Mouse (Mus musculus) limb, embryonic 15.5 days (tissue): ENCODE measurements around the gene Dtl. TPM values are rescaled to one million over a fixed set of nuclear protein-coding genes. Genes with fewer than 3 reads are reported as not detected.

Experiments
- ATAC-seq: fragments of 200-750 bp; cut with Nextera tagmentation; 2 replicates; pipeline ENCODE4 v1.8.0; 2017; ENCODE audit warnings: low read depth, moderate TSS enrichment; ENCODE audit not compliant: insufficient number of reproducible peaks, low FRiP score, low TSS enrichment
- H3K27ac ChIP-seq: fragments of 300-500 bp; sonication (generic); 2 replicates; pipeline ENCODE4 v1.5.1; 2015; ENCODE audit warnings: moderate library complexity, mild to moderate bottlenecking, inconsistent platforms
- H3K27me3 ChIP-seq: fragments of 300-500 bp; sonication (generic); 2 replicates; pipeline ENCODE4 v1.6.1; 2015; ENCODE audit warnings: inconsistent platforms
- H3K36me3 ChIP-seq: fragments of 300-500 bp; sonication (generic); 2 replicates; pipeline ENCODE4 v1.6.1; 2015; ENCODE audit warnings: inconsistent platforms
- H3K4me1 ChIP-seq: fragments of 300-500 bp; sonication (generic); 2 replicates; pipeline ENCODE4 v1.6.1; 2015; ENCODE audit warnings: inconsistent platforms
- H3K4me2 ChIP-seq: fragments of 300-500 bp; sonication (generic); 2 replicates; pipeline ENCODE4 v1.6.1; 2015; ENCODE audit warnings: mild to moderate bottlenecking, inconsistent platforms
- H3K4me3 ChIP-seq: fragments of 300-500 bp; sonication (generic); 2 replicates; pipeline ENCODE4 v1.5.1; 2015; ENCODE audit warnings: mild to moderate bottlenecking, inconsistent platforms
- H3K9ac ChIP-seq: fragments of 300-500 bp; sonication (generic); 2 replicates; pipeline ENCODE4 v1.6.1; 2015; ENCODE audit warnings: inconsistent platforms
- H3K9me3 ChIP-seq: fragments of 300-500 bp; sonication (generic); 2 replicates; pipeline ENCODE4 v1.6.1; 2016; ENCODE audit warnings: inconsistent platforms
- WGBS: fragments of 180-500 bp; shearing (Covaris S2); methylation state at CpG from one replicate; pipeline ENCODE4 v1.1.7; 2015; 5-methylcytosine and 5-hydroxymethylcytosine counted together
- polyA plus RNA-seq: library from polyadenylated mRNA; unstranded; fragments of >200 nt; fragmentation: Nextera tagmentation; extraction: Ambion mirVana; gene quantifications from 2 replicates; pipeline ENCODE4 v1.2.1, GENCODE M21; 2015

Gene Dtl
- polyA plus RNA-seq, 1 experiment from 2014 or later, result 47.7 TPM

GRCm38 (mm10) chr1:191574871-191575457 is 380 bp downstream of the Dtl start:
- Histone ChIP-seq H3K27ac (peak overlapping the region; percentile 98), H3K9me3 (no peaks in the 10 kb centered on the region), H3K27me3 (no peaks in the 10 kb centered on the region), H3K4me3 (peak overlapping the region; percentile 84), H3K4me2 (peak overlapping the region; percentile 59), H3K4me1 (peaks cover 15% of the 10 kb centered on the region), H3K9ac (peak overlapping the region; percentile 53), H3K36me3 (peaks cover 7% of the 10 kb centered on the region; the same call in 1 of the 2 replicates)
- under 1% methylated on average over 52 of the region's 52 CpGs for WGBS
- peak; percentile 41 for ATAC-seq

- Histone ChIP-seq H3K4me3 (peak overlapping the region; percentile 84), H3K9me3 (no peaks in the 10 kb centered on the region), H3K27me3 (no peaks in the 10 kb centered on the region), H3K27ac (peak overlapping the region; percentile 98), H3K36me3 (peaks cover 4% of the 10 kb centered on the region; the same call in 1 of the 2 replicates), H3K9ac (peak overlapping the region; percentile 53), H3K4me1 (peaks cover 15% of the 10 kb centered on the region), H3K4me2 (peak overlapping the region; percentile 59)
- 1% methylated on average over 13 of the region's 13 CpGs for WGBS
- ATAC-seq, result no peak
These were observed 1.3 kb downstream of the Dtl start for GRCm38 (mm10) chr1:191573906-191574639.

GRCm38 (mm10) chr1:191570415-191570814 is 4.9 kb downstream of the Dtl start:
- H3K4me1 ChIP-seq, result no peaks in the 10 kb centered on the region
- no peaks in the 10 kb centered on the region for H3K27me3 ChIP-seq
- H3K9ac ChIP-seq, result no peak overlapping the region
- no peak overlapping the region for H3K27ac ChIP-seq
- ATAC-seq, result no peak
- H3K4me2 ChIP-seq, result no peak overlapping the region
- H3K36me3 ChIP-seq, result peaks cover 12% of the 10 kb centered on the region
- no peak overlapping the region for H3K4me3 ChIP-seq
- WGBS, result 85% methylated on average over 3 of the region's 3 CpGs
- no peaks in the 10 kb centered on the region for H3K9me3 ChIP-seq

- no peak overlapping the region for H3K4me3 ChIP-seq
- H3K27me3 ChIP-seq, result no peaks in the 10 kb centered on the region
- H3K9ac ChIP-seq, result no peak overlapping the region
- peaks cover 12% of the 10 kb centered on the region for H3K36me3 ChIP-seq
- H3K9me3 ChIP-seq, result no peaks in the 10 kb centered on the region
- WGBS, result 96% methylated on average over 2 of the region's 2 CpGs
- H3K4me1 ChIP-seq, result no peaks in the 10 kb centered on the region
- no peak overlapping the region for H3K4me2 ChIP-seq
- no peak for ATAC-seq
- no peak overlapping the region for H3K27ac ChIP-seq
These were observed 5.7 kb downstream of the Dtl start for GRCm38 (mm10) chr1:191569625-191570024.

GRCm38 (mm10) chr1:191567859-191568258 is 7.5 kb downstream of the Dtl start:
- WGBS, result 84% methylated on average over 1 of the region's 1 CpGs

GRCm38 (mm10) chr1:191562823-191563365 is 12.4 kb downstream of the Dtl start:
- no peaks in the 10 kb centered on the region for H3K4me1 ChIP-seq
- H3K9ac ChIP-seq, result no peak overlapping the region
- H3K9me3 ChIP-seq, result no peaks in the 10 kb centered on the region
- H3K36me3 ChIP-seq, result peaks cover 21% of the 10 kb centered on the region
- H3K4me3 ChIP-seq, result no peak overlapping the region
- 52% methylated on average over 6 of the region's 6 CpGs for WGBS
- no peaks in the 10 kb centered on the region for H3K27me3 ChIP-seq
- no peak overlapping the region for H3K4me2 ChIP-seq
- ATAC-seq, result no peak
- H3K27ac ChIP-seq, result no peak overlapping the region

More at GRCm38 (mm10) chr1:191567859-191568258, 7.5 kb downstream of the Dtl start:
- no peak overlapping the region for H3K4me3 ChIP-seq
- H3K9me3 ChIP-seq, result no peaks in the 10 kb centered on the region
- no peak overlapping the region for H3K4me2 ChIP-seq
- no peaks in the 10 kb centered on the region for H3K4me1 ChIP-seq
- H3K36me3 ChIP-seq, result peaks cover 12% of the 10 kb centered on the region
- H3K27me3 ChIP-seq, result no peaks in the 10 kb centered on the region
- no peak for ATAC-seq
- H3K9ac ChIP-seq, result no peak overlapping the region
- no peak overlapping the region for H3K27ac ChIP-seq

GRCm38 (mm10) chr1:191559779-191560178 is 15.6 kb downstream of the Dtl start:
- H3K9ac ChIP-seq, result no peak overlapping the region
- no peaks in the 10 kb centered on the region for H3K9me3 ChIP-seq
- no peaks in the 10 kb centered on the region for H3K4me1 ChIP-seq
- peaks cover 34% of the 10 kb centered on the region for H3K36me3 ChIP-seq
- H3K27ac ChIP-seq, result no peak overlapping the region
- no peak for ATAC-seq
- WGBS, result 83% methylated on average over 5 of the region's 5 CpGs
- no peak overlapping the region for H3K4me2 ChIP-seq
- H3K27me3 ChIP-seq, result no peaks in the 10 kb centered on the region
- no peak overlapping the region for H3K4me3 ChIP-seq

GRCm38 (mm10) chr1:191557109-191557508 is 18.2 kb downstream of the Dtl start:
- WGBS, result 78% methylated on average over 8 of the region's 8 CpGs
- Histone ChIP-seq H3K4me1 (no peaks in the 10 kb centered on the region), H3K36me3 (peaks cover 43% of the 10 kb centered on the region), H3K4me3 (no peak overlapping the region), H3K27me3 (no peaks in the 10 kb centered on the region), H3K27ac (no peak overlapping the region), H3K4me2 (no peak overlapping the region), H3K9me3 (no peaks in the 10 kb centered on the region), H3K9ac (no peak overlapping the region)
- no peak for ATAC-seq

- peaks cover 30% of the 10 kb centered on the region for H3K36me3 ChIP-seq
- H3K27me3 ChIP-seq, result no peaks in the 10 kb centered on the region
- no peak for ATAC-seq
- no peaks in the 10 kb centered on the region for H3K4me1 ChIP-seq
- 54% methylated on average over 4 of the region's 4 CpGs for WGBS
- no peaks in the 10 kb centered on the region for H3K9me3 ChIP-seq
- H3K4me3 ChIP-seq, result no peak overlapping the region
- H3K4me2 ChIP-seq, result no peak overlapping the region
- no peak overlapping the region for H3K9ac ChIP-seq
- H3K27ac ChIP-seq, result no peak overlapping the region
These were observed 24.6 kb downstream of the Dtl start for GRCm38 (mm10) chr1:191550786-191551185.

GRCm38 (mm10) chr1:191543747-191544146 is 31.6 kb downstream of the Dtl start:
- WGBS, result 88% methylated on average over 3 of the region's 3 CpGs
- H3K9me3 ChIP-seq, result no peaks in the 10 kb centered on the region
- no peak overlapping the region for H3K27ac ChIP-seq
- no peaks in the 10 kb centered on the region for H3K27me3 ChIP-seq
- no peaks in the 10 kb centered on the region for H3K4me1 ChIP-seq
- ATAC-seq, result no peak
- H3K4me3 ChIP-seq, result no peak overlapping the region
- no peak overlapping the region for H3K4me2 ChIP-seq
- H3K9ac ChIP-seq, result no peak overlapping the region
- H3K36me3 ChIP-seq, result peaks cover 33% of the 10 kb centered on the region

GRCm38 (mm10) chr1:191541619-191542018 is 33.7 kb downstream of the Dtl start:
- no peak for ATAC-seq
- H3K36me3 ChIP-seq, result peaks cover 37% of the 10 kb centered on the region
- 62% methylated on average over 4 of the region's 4 CpGs for WGBS
- H3K27me3 ChIP-seq, result no peaks in the 10 kb centered on the region
- no peaks in the 10 kb centered on the region for H3K9me3 ChIP-seq
- H3K27ac ChIP-seq, result no peak overlapping the region
- H3K9ac ChIP-seq, result no peak overlapping the region
- no peak overlapping the region for H3K4me3 ChIP-seq
- H3K4me2 ChIP-seq, result no peak overlapping the region
- H3K4me1 ChIP-seq, result no peaks in the 10 kb centered on the region

GRCm38 (mm10) chr1:191541014-191541413 is 34.3 kb downstream of the Dtl start:
- WGBS, result 89% methylated on average over 9 of the region's 9 CpGs
- no peak for ATAC-seq

More at GRCm38 (mm10) chr1:191541014-191541413, 34.3 kb downstream of the Dtl start:
- no peak overlapping the region for H3K4me3 ChIP-seq
- H3K9ac ChIP-seq, result no peak overlapping the region
- no peaks in the 10 kb centered on the region for H3K27me3 ChIP-seq
- H3K27ac ChIP-seq, result no peak overlapping the region
- H3K36me3 ChIP-seq, result peaks cover 35% of the 10 kb centered on the region
- no peak overlapping the region for H3K4me2 ChIP-seq
- no peaks in the 10 kb centered on the region for H3K4me1 ChIP-seq
- H3K9me3 ChIP-seq, result no peaks in the 10 kb centered on the region
